Mouse (Mus musculus): ENCODE measurements at regions not wholly inside any gene's neighbourhood (a gene's known extent, or its start where the extent isn't known, plus 50 kb on each side); places are given as distances from the start of the nearest gene placed in this dataset.

DNA sequence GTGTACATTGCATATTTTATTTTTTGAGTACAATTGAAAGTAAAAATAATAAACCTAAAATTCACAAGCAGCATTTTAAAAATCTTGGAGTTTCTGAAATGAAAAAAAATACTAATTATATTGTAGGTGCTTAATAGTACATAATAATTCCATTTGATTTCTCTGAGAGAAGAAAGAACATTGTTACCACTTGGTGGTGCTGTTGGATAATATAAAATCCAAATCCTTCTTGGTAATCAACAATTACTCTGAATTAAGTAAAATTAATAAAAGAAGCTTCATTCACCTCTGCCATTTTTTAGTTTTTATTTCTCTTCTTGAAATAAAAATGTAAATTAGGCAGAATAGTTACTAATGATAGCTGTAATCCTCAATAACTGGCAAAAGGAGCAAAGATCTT, 563.2 kb upstream of the Pcdh20 start:
- no peaks in the 10 kb centered on the region for H3K4me1 ChIP-seq
- ATAC-seq: no peak
- no peaks in the 10 kb centered on the region for H3K9me3 ChIP-seq (replicated peaks)
- H3K36me3 ChIP-seq: no peaks in the 10 kb centered on the region
- no peak overlapping the region for H3K27ac ChIP-seq
- no peaks in the 10 kb centered on the region for H3K27me3 ChIP-seq (replicated peaks)
- no peak overlapping the region for H3K4me2 ChIP-seq
- H3K4me3 ChIP-seq: no peak overlapping the region
- no peak overlapping the region for H3K9ac ChIP-seq

DNA sequence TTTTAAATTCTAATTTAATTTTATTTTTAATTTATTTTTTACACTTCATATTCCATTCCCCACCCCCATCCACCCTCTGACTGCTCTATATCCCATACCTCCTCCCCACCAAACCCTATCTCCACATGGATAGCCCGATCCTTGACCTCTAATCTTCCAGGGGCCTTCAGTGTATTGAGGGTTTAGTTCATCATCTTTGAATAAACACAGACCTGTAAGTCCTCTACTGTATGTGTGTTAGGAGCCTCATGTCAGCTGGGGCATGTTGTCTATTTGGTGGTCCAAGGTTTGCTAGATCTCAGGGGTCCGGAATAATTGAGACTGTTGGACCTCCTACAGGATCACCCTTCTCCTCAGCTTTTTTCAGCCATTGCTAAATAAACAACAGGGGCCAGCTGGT, 540.2 kb upstream of the Pcdh20 start:
- no peak for ATAC-seq
- Histone ChIP-seq H3K27me3 (replicated peaks) (no peaks in the 10 kb centered on the region), H3K4me2 (no peak overlapping the region), H3K4me3 (no peak overlapping the region), H3K27ac (no peak overlapping the region), H3K9ac (no peak overlapping the region), H3K9me3 (replicated peaks) (no peaks in the 10 kb centered on the region), H3K36me3 (no peaks in the 10 kb centered on the region), H3K4me1 (no peaks in the 10 kb centered on the region)
- 85% methylated on average over 2 of the region's 2 CpGs for WGBS (ENCODE audit: insufficient replicate concordance)

DNA sequence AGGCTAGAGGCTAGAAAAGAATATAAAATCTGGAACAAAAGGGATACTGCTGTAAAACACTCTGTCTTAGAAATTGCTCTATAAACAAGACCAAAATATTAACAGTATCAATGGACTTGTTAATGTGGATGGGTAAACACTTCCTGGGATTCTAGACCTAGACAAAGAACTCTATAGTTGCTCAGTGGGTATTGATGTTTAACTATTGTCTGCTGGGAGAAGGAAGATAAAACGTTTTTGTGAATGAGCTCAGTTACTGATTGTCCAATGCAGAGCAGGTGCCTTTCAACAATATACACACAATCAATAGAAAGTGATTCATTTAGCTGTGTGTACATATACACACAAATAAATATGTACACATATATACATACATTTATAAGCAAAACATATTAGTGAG, 538.5 kb upstream of the Pcdh20 start:
- Histone ChIP-seq H3K27me3 (replicated peaks) (no peaks in the 10 kb centered on the region), H3K4me2 (no peak overlapping the region), H3K9me3 (replicated peaks) (no peaks in the 10 kb centered on the region), H3K27ac (no peak overlapping the region), H3K9ac (no peak overlapping the region), H3K36me3 (no peaks in the 10 kb centered on the region), H3K4me1 (no peaks in the 10 kb centered on the region), H3K4me3 (no peak overlapping the region)
- 42% methylated on average over 1 of the region's 1 CpGs for WGBS (ENCODE audit: insufficient replicate concordance)
- ATAC-seq: no peak

DNA sequence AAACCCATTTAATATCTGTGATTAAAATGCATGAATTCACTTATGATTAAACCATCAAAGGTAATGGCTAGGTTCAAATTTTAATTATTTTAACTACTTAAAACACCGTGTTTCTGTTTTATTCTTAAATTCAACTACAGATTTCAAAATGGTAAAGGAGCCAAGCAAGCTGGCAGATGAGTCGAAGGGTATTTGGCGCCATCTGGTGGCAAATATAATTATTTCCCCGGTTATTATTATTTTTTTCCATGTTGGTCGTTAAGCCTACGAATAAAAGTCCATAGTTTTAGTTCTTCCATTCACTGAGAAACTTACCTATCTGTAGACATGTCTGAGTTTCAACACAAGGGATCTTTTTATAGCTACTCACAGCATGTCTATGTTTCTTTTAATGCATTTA, 510.7 kb upstream of the Pcdh20 start:
- WGBS (ENCODE audit: insufficient replicate concordance): 15% methylated on average over 6 of the region's 6 CpGs
- Histone ChIP-seq H3K9me3 (replicated peaks) (no peaks in the 10 kb centered on the region), H3K27ac (no peak overlapping the region), H3K27me3 (replicated peaks) (no peaks in the 10 kb centered on the region), H3K4me1 (no peaks in the 10 kb centered on the region), H3K4me3 (no peak overlapping the region), H3K4me2 (no peak overlapping the region), H3K36me3 (no peaks in the 10 kb centered on the region), H3K9ac (no peak overlapping the region)
- ATAC-seq: no peak

DNA sequence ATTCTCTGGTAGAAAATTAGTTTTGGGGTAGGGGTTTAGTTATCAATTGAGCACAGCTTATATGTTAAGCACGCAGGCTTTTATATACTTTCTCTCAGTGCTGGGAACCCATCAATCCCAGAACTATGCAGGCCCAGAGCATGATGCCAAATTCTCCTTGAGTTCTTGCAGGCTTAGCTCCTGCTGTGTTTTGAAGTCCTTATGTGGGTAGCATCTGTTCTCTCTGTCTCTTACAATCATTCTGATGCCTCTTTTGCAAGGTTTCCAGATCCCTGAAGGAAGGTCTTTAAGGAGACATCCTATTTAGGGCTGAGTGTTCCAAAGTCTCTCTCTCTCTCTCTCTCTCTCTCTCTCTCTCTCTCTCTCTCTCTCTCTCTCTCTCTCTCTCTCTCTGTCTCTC, 504.8 kb upstream of the Pcdh20 start:
- no peak overlapping the region for H3K4me2 ChIP-seq
- no peak for ATAC-seq
- no peak overlapping the region for H3K4me3 ChIP-seq
- H3K9me3 ChIP-seq (replicated peaks): no peaks in the 10 kb centered on the region
- no peaks in the 10 kb centered on the region for H3K4me1 ChIP-seq
- 67% methylated on average over 1 of the region's 1 CpGs for WGBS (ENCODE audit: insufficient replicate concordance)
- no peak overlapping the region for H3K9ac ChIP-seq
- no peaks in the 10 kb centered on the region for H3K27me3 ChIP-seq (replicated peaks)
- no peaks in the 10 kb centered on the region for H3K36me3 ChIP-seq
- H3K27ac ChIP-seq: no peak overlapping the region

DNA sequence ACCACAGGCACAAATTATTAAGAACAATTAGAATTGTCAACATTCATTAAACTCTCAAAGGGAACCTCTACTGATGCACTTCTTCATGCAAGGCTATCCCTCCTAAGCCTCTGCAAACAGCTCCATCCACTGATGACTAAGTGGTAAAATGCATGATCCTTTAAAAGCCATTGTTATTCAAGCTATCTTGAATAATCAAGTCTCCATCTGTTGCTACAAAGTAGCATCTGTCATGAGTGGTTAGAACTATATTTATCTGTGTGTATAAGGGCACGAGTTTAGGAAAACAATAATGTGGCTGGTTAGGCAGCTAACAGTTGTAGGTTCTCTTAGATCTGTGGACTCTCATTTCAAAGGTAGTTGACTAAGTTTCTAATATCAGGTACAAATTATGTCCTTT, 463.4 kb upstream of the Pcdh20 start:
- no peak overlapping the region for H3K27ac ChIP-seq
- ATAC-seq: no peak
- WGBS (ENCODE audit: insufficient replicate concordance): 55% methylated on average over 1 of the region's 1 CpGs

More for the DNA sequence above, 463.4 kb upstream of the Pcdh20 start:
- H3K9me3 ChIP-seq (replicated peaks): no peaks in the 10 kb centered on the region
- H3K4me2 ChIP-seq: no peak overlapping the region
- no peak overlapping the region for H3K9ac ChIP-seq
- H3K4me1 ChIP-seq: no peaks in the 10 kb centered on the region
- no peaks in the 10 kb centered on the region for H3K27me3 ChIP-seq (replicated peaks)
- no peak overlapping the region for H3K4me3 ChIP-seq
- no peaks in the 10 kb centered on the region for H3K36me3 ChIP-seq

All from liver, embryonic 12.5 days (tissue).